Mouse (Mus musculus) heart, embryonic 14.5 days (tissue): Measurements from ENCODE around the gene Mrpl48. TPM values are rescaled to one million over a fixed set of nuclear protein-coding genes. Genes with fewer than 3 reads are reported as not detected.

Experiments used
- ATAC-seq: fragments of 200-750 bp; cut with Nextera tagmentation; 2 replicates; pipeline ENCODE4 v1.8.0; 2017; ENCODE audit warnings: low read depth, moderate TSS enrichment; ENCODE audit not compliant: insufficient number of reproducible peaks, insufficient read depth, low FRiP score
- H3K27ac ChIP-seq, 2 experiments: fragments of 200-500 bp in 1 of 2; fragments of 300-500 bp in 1 of 2; sonication (generic) in 1 of 2; replicated peaks in 1 of 2; 2 replicates each; pipeline ENCODE4 v1.5.1; 2012 to 2014; ENCODE audit warnings: low read depth in 2 of 2, low read length in 2 of 2, control low read depth in 1 of 2, mild to moderate bottlenecking in 1 of 2, mixed read lengths in 1 of 2; ENCODE audit not compliant: control insufficient read depth in 1 of 2, insufficient read depth in 1 of 2
- H3K27me3 ChIP-seq: fragments of 300-500 bp; sonication (generic); 2 replicates; pipeline ENCODE4 v1.6.1; 2014; ENCODE audit warnings: mild to moderate bottlenecking, low read length, control low read depth; ENCODE audit not compliant: control insufficient read depth, insufficient read depth
- H3K36me3 ChIP-seq: fragments of 300-500 bp; sonication (generic); 2 replicates; pipeline ENCODE4 v1.6.1; 2014; ENCODE audit warnings: mild to moderate bottlenecking, control low read depth, low read length, mixed read lengths; ENCODE audit not compliant: control insufficient read depth, insufficient read depth
- H3K4me1 ChIP-seq, 2 experiments: fragments of 200-500 bp in 1 of 2; fragments of 300-500 bp in 1 of 2; sonication (generic) in 1 of 2; 2 replicates each; pipeline ENCODE4 v1.6.1; 2012 to 2014; ENCODE audit warnings: low read length in 2 of 2, control low read depth in 1 of 2, mixed read lengths in 1 of 2; ENCODE audit not compliant: control insufficient read depth in 2 of 2, insufficient read depth in 2 of 2
- H3K4me2 ChIP-seq: fragments of 300-500 bp; sonication (generic); 2 replicates; pipeline ENCODE4 v1.6.1; 2014; ENCODE audit warnings: mild to moderate bottlenecking, low read length
- H3K4me3 ChIP-seq, 2 experiments: fragments of 200-500 bp in 1 of 2; fragments of 300-500 bp in 1 of 2; sonication (generic) in 1 of 2; 2 replicates each; pipeline ENCODE4 v1.5.1; 2012 to 2014; ENCODE audit warnings: low read length in 2 of 2, mild to moderate bottlenecking in 2 of 2, control low read depth in 1 of 2, low read depth in 1 of 2, moderate library complexity in 1 of 2; ENCODE audit not compliant: control insufficient read depth in 1 of 2, insufficient read depth in 1 of 2
- H3K9ac ChIP-seq: fragments of 300-500 bp; sonication (generic); 2 replicates; pipeline ENCODE4 v1.6.1; 2014; ENCODE audit warnings: mild to moderate bottlenecking, low read length
- H3K9me3 ChIP-seq: fragments of 300-500 bp; sonication (generic); 2 replicates; pipeline ENCODE4 v1.6.1; 2016; ENCODE audit warnings: low read length, control low read depth; ENCODE audit not compliant: control insufficient read depth
- WGBS: fragments of 180-500 bp; shearing (Covaris S2); extraction: QIAGEN DNeasy Blood & Tissue Kit; methylation state at CpG from one replicate; pipeline ENCODE4 v1.1.7; 2014; 5-methylcytosine and 5-hydroxymethylcytosine counted together
- polyA plus RNA-seq: library from polyadenylated mRNA; unstranded; fragments of >200 nt; fragmentation: Nextera tagmentation; extraction: Ambion mirVana; gene quantifications from 2 replicates; pipeline ENCODE4 v1.2.1, GENCODE M21; 2014

Gene Mrpl48
- polyA plus RNA-seq, 1 experiment from 2014 or later, result 101 TPM

DNA sequence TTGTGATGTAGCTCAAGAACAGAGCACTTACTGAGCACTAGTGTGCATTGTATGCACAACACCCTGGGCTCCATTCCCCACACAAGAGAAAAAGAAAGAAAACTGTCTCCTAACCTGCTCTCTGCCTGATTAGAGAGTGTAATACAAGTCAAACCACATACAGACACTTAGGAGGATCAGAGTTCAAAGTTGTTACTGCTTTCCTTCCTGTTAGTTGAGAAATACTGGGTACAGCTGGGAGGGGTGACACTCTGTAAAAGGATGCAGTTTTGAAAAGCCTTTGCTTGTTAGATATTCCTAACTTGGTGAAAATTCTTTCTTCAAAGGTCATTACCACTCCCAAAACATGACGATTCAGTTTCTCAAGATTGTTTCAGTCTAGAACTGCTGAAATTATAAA lies 18.3 kb downstream of the Mrpl48 start:
- H3K4me2 ChIP-seq, result no peak overlapping the region
- no peaks in the 10 kb centered on the region for H3K9me3 ChIP-seq
- ATAC-seq, result no peak
- peak overlapping the region in 1 of 2 experiments; percentile 20; a peak in 1 of 4 replicates for H3K27ac ChIP-seq
- H3K9ac ChIP-seq, result no peak overlapping the region
- H3K4me1 ChIP-seq, result no peaks in the 10 kb centered on the region
- H3K36me3 ChIP-seq, result no peaks in the 10 kb centered on the region
- H3K4me3 ChIP-seq, result no peak overlapping the region
- H3K27me3 ChIP-seq, result no peaks in the 10 kb centered on the region
- WGBS, result 74% methylated on average over 1 of the region's 1 CpGs

GRCm38 (mm10) chr7:100582727-100583236 lies 25.3 kb downstream of the Mrpl48 start:
- H3K9me3 ChIP-seq, result no peaks in the 10 kb centered on the region
- WGBS, result under 1% methylated on average over 31 of the region's 31 CpGs
- peak; percentile 64 for ATAC-seq
- H3K27me3 ChIP-seq, result no peaks in the 10 kb centered on the region
- H3K9ac ChIP-seq, result peak overlapping the region; percentile 81
- H3K36me3 ChIP-seq, result 0 out of 2 replicates have a peak, but pooled peaks cover 4% of the 10 kb centered on the region
- H3K4me3 ChIP-seq, result peak overlapping the region; percentile 50 to 81
- peaks cover 3 to 9% of the 10 kb centered on the region in 2 experiments; a peak in 3 of 4 replicates for H3K4me1 ChIP-seq
- H3K27ac ChIP-seq, result peak overlapping the region; percentile 86 to 97
- peak overlapping the region; percentile 76 for H3K4me2 ChIP-seq

- peaks cover 3 to 9% of the 10 kb centered on the region in 2 experiments; a peak in 3 of 4 replicates for H3K4me1 ChIP-seq
- ATAC-seq, result no peak
- WGBS, result 37% methylated on average over 7 of the region's 7 CpGs
- peak overlapping the region; percentile 76 for H3K4me2 ChIP-seq
- peak overlapping the region; percentile 50 to 81; a peak in 3 of 4 replicates for H3K4me3 ChIP-seq
- no peaks in the 10 kb centered on the region for H3K27me3 ChIP-seq
- H3K9me3 ChIP-seq, result no peaks in the 10 kb centered on the region
- H3K9ac ChIP-seq, result peak overlapping the region; percentile 81
- 0 out of 2 replicates have a peak, but pooled peaks cover 4% of the 10 kb centered on the region for H3K36me3 ChIP-seq
- no peak overlapping the region for H3K27ac ChIP-seq
Measured at GRCm38 (mm10) chr7:100582235-100582634, 25.9 kb downstream of the Mrpl48 start.

DNA sequence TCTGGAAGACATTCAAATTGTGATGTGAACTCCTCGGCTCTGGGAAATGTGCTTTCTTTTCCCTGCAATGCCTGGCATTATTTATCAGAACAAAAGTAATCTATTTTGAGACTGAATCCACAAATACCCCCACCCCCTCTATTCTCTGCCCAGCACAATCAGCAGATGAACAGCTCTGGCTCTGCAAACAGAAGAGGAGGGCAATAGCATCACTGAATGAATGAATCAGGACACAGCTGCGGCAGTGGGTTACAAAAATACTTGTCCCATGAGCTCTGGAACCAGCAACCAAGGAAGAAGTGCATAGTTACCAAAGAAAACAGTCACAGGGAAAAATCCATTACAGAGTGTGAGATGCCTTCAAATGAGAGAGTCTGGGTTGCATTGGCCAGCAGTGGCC lies 29.3 kb downstream of the Mrpl48 start:
- whole genome bisulfite sequencing, result 42% methylated on average over 2 of the region's 2 CpGs
- Histone ChIP-seq H3K27me3 (no peaks in the 10 kb centered on the region), H3K27ac (peak overlapping the region in 1 of 2 experiments; percentile 27; a peak in 1 of 4 replicates), H3K36me3 (peaks cover 9% of the 10 kb centered on the region; the same call in 1 of the 2 replicates), H3K4me1 (peaks cover 3 to 9% of the 10 kb centered on the region in 2 experiments; a peak in 3 of 4 replicates), H3K9me3 (no peaks in the 10 kb centered on the region), H3K4me3 (no peak overlapping the region), H3K4me2 (no peak overlapping the region), H3K9ac (no peak overlapping the region)
- no peak for ATAC-seq

GRCm38 (mm10) chr7:100572704-100573103 lies 35.4 kb downstream of the Mrpl48 start:
- no peak for ATAC-seq
- Histone ChIP-seq H3K36me3 (peaks cover 28% of the 10 kb centered on the region), H3K27me3 (no peaks in the 10 kb centered on the region), H3K9me3 (no peaks in the 10 kb centered on the region), H3K4me1 (no peaks in the 10 kb centered on the region), H3K4me2 (no peak overlapping the region), H3K4me3 (no peak overlapping the region), H3K27ac (no peak overlapping the region), H3K9ac (no peak overlapping the region)
- 77% methylated on average over 4 of the region's 4 CpGs for WGBS

DNA sequence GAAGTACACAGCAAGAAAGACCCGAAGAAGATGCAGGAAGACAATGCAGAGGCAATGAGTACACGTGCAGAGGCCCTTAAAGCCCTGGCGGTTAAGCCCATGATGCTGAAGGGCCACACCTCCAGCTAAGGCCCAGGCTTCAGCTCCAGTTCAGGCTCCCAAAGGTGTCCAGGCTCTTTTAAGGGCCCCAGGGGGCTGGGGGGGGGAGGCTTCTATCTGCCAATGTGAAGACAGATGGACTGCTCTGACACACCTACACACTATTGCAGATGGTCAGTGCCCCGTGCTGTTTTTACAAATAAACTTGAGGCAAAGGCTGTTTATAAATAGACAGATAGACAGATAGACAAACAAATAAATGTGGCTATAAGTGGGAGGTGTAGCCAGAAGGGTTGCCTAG lies 36.0 kb downstream of the Mrpl48 start:
- H3K4me2 ChIP-seq, result no peak overlapping the region
- H3K36me3 ChIP-seq, result peaks cover 32% of the 10 kb centered on the region
- no peak overlapping the region for H3K27ac ChIP-seq
- no peaks in the 10 kb centered on the region for H3K27me3 ChIP-seq
- H3K4me1 ChIP-seq, result no peaks in the 10 kb centered on the region
- H3K9ac ChIP-seq, result no peak overlapping the region
- H3K4me3 ChIP-seq, result no peak overlapping the region
- ATAC-seq, result no peak
- WGBS, result 80% methylated on average over 4 of the region's 4 CpGs
- H3K9me3 ChIP-seq, result no peaks in the 10 kb centered on the region

DNA sequence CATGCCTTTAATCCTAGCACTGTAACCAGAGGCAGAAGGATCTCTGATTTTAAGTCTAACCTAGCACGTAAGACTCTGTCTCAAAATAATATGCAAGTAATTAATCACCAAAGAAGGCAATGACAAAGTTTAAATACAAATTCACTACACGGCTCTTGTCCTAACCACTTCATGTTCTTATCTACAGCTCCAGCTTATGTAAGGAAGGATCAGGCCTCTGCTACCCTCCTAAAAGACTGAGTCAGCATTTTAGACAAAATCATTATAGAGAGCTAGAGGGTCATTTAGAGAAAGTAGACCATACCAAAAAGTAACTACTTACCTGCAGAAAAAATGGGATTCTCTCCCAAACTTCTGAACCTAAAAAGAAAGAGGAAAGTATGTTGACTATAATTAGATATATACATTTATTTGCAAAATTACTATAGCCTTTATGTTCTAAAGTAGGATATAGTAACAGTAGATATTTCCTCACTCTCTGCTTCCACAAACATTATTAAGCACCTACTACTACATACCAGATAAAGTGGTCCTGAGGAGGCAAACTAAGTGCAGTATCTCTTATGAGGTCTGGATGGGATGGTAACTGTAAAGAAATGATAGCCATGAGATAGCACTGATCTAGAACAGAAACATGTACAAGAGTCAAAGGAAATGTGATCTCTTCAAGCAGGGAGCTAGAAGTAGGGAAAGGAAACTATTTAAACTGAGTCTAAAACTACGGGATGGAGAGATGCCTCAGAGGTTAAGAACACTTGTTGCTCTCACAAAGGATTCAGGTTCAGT lies 37.0 kb downstream of the Mrpl48 start:
- H3K4me1 ChIP-seq, result no peaks in the 10 kb centered on the region
- H3K9me3 ChIP-seq, result no peaks in the 10 kb centered on the region
- H3K4me2 ChIP-seq, result no peak overlapping the region
- H3K27me3 ChIP-seq, result no peaks in the 10 kb centered on the region
- H3K36me3 ChIP-seq, result peaks cover 32% of the 10 kb centered on the region
- no peak for ATAC-seq
- H3K9ac ChIP-seq, result no peak overlapping the region
- no peak overlapping the region for H3K4me3 ChIP-seq
- H3K27ac ChIP-seq, result no peak overlapping the region
- WGBS, result 71% methylated on average over 3 of the region's 3 CpGs
